Comparison of ENCODE assay signal across 9 mouse cellular contexts in genomic region chr17:12790353-12791078, GRCm38 (mm10). TPM values are rescaled to one million over a fixed set of nuclear protein-coding genes. Genes with fewer than 3 reads are reported as not detected.
A peak's percentile ranks its signal among the peaks of the same experiment; 100 is the strongest.
DNase-seq lines count a peak whose midpoint lies in the region; TF ChIP-seq lines count a peak whose summit lies in the region.
"Had no signal": no experiment of that assay in that cellular context is flagged by ENCODE, and none has a peak within 500 bp of the region (broad histone marks: within the 10 kb centered on the region; RNA-seq: fewer than 3 reads in every experiment).

No protein-coding gene starts in this region.

- H3K4me2 ChIP-seq in CH12.LX (ENCODE audit: insufficient read depth, low read depth, poor library complexity, severe bottlenecking), result peak overlapping the region; percentile 18; the same call in 1 of the 2 replicates

- 15% methylated on average over 10 of the region's 10 CpGs for WGBS in liver, adult 2 months
- WGBS in thymus, adult 2 months, result 91% methylated on average over 10 of the region's 10 CpGs

- no peak for DNase-seq in CH12.LX (ENCODE audit: extremely low read depth)
- DNase-seq in embryo, embryonic 10.5 days (ENCODE audit: low spot score), result peak; percentile 81
- DNase-seq in heart, postnatal 4 days, result peak; percentile 79
- DNase-seq in liver, adult 2 months (ENCODE audit: extremely low read depth, low read depth, low spot score), result peak; percentile 76
- peak; percentile 55 for DNase-seq in retina, embryonic 14.5 days (ENCODE audit: low spot score)
- DNase-seq in cerebellum, adult 18-20 months, result no peak
- no peak for DNase-seq in thymus, adult 2 months
- DNase-seq in layer of hippocampus, postnatal 14 days (ENCODE audit: low spot score in 2 of 2), result no peak

- peak overlapping the region; percentile 67 for H3K27ac ChIP-seq in CH12.LX (ENCODE audit: insufficient read depth, low read depth)
- H3K27ac ChIP-seq in liver, adult 2 months (replicated peaks; ENCODE audit: insufficient read depth, low read depth, low read length), result no peak overlapping the region
- H3K27ac ChIP-seq in thymus, adult 2 months (ENCODE audit: control insufficient read depth, insufficient read depth, low read length), result no peak overlapping the region

- TF ChIP-seq RAD21 in CH12.LX (IDR thresholded peaks at IDR 0.05; ENCODE audit: low read depth, low read length), result no peak

- H3K4me1 ChIP-seq in CH12.LX (ENCODE audit: control insufficient read depth in 1 of 2, insufficient read depth in 2 of 2), result peaks cover 21 to 55% of the 10 kb centered on the region in 2 experiments
- H3K4me1 ChIP-seq in liver, adult 2 months (ENCODE audit: control insufficient read depth, insufficient read depth, low read length), result peaks cover 15% of the 10 kb centered on the region
- H3K4me1 ChIP-seq in thymus, adult 2 months (replicated peaks; ENCODE audit: control insufficient read depth, insufficient read depth, low read length), result peaks cover 29% of the 10 kb centered on the region

- TF ChIP-seq EP300 in CH12.LX (IDR thresholded peaks at IDR 0.05; ENCODE audit: low read length), result no peak

- no peak for TF ChIP-seq POLR2A in CH12.LX (IDR thresholded peaks at IDR 0.05; ENCODE audit: low read depth, low read length)
- no peak for TF ChIP-seq POLR2A in liver, adult 2 months (IDR thresholded peaks at IDR 0.05; ENCODE audit: extremely low read depth, insufficient read depth, low read length)
- TF ChIP-seq POLR2A in thymus, adult 2 months (IDR thresholded peaks at IDR 0.05; ENCODE audit: control insufficient read depth, extremely low read depth, insufficient read depth, low read length, poor library complexity), result no peak

- no peak for TF ChIP-seq CTCF in CH12.LX (conservative IDR thresholded peaks at IDR 0.05 in 1 of 2, IDR thresholded peaks at IDR 0.05 in 1 of 2; ENCODE audit: low read depth in 2 of 2, low read length in 2 of 2)
- no peak for TF ChIP-seq CTCF in liver, adult 2 months (IDR thresholded peaks at IDR 0.05; ENCODE audit: low read depth, low read length)
- no peak for TF ChIP-seq CTCF in thymus, adult 2 months (IDR thresholded peaks at IDR 0.05; ENCODE audit: borderline replicate concordance, control insufficient read depth, extremely low read depth, insufficient read depth, low read length, poor library complexity)

- in situ Hi-C loops in CH12.LX (cut with MboI; ENCODE audit: low pct_ligation_motif_present, low pct_unique_long_range_greater_than_20kb, low sequenced_read_pairs), result no loop called here

- no peaks in the 10 kb centered on the region for H3K79me2 ChIP-seq in CH12.LX (replicated peaks; ENCODE audit: control insufficient read depth, extremely low read depth, insufficient read depth, poor library complexity, severe bottlenecking)
- no peaks in the 10 kb centered on the region for H3K79me2 ChIP-seq in liver, adult 2 months (ENCODE audit: control insufficient read depth, insufficient read depth, low read length)

- H3K4me3 ChIP-seq in CH12.LX (replicated peaks in 1 of 3; ENCODE audit: low read depth in 2 of 3, low read length in 2 of 3, poor library complexity in 1 of 3), result no peak overlapping the region
- H3K4me3 ChIP-seq in liver, adult 2 months (ENCODE audit: insufficient read depth, low read depth, low read length), result no peak overlapping the region
- no peak overlapping the region for H3K4me3 ChIP-seq in thymus, adult 2 months (ENCODE audit: control insufficient read depth, insufficient read depth, low read length)
- H3K4me3 ChIP-seq: megakaryocyte, embryonic 14.5 days had no signal

- peaks cover 6 to 35% of the 10 kb centered on the region in 2 experiments for H3K36me3 ChIP-seq in CH12.LX (replicated peaks in 1 of 2; ENCODE audit: control insufficient read depth in 1 of 2, insufficient read depth in 1 of 2, low read length in 1 of 2)
- no peaks in the 10 kb centered on the region for H3K36me3 ChIP-seq in liver, adult 2 months (ENCODE audit: control insufficient read depth, insufficient read depth, low read length)
- no peaks in the 10 kb centered on the region for H3K36me3 ChIP-seq in thymus, adult 2 months (ENCODE audit: control insufficient read depth, insufficient read depth, low read length)

- H3K9me3 ChIP-seq in CH12.LX (replicated peaks; ENCODE audit: low read length), result peaks cover 15% of the 10 kb centered on the region

- dilution Hi-C loops in CH12.LX (cut with MboI; ENCODE audit: extremely low pct_ligation_motif_present, extremely low pct_unique_long_range_greater_than_20kb, low sequenced_read_pairs), result no loop called here

- peak overlapping the region; percentile 3 for H3K9ac ChIP-seq in CH12.LX (ENCODE audit: insufficient read depth, low read depth)
- no peak overlapping the region for H3K9ac ChIP-seq in liver, adult 2 months (ENCODE audit: low read depth, low read length)

- H3K27me3 ChIP-seq in CH12.LX (replicated peaks), result no peaks in the 10 kb centered on the region
- H3K27me3 ChIP-seq in liver, adult 2 months (ENCODE audit: control insufficient read depth, insufficient read depth, low read length), result no peaks in the 10 kb centered on the region
- no peaks in the 10 kb centered on the region for H3K27me3 ChIP-seq in thymus, adult 2 months (ENCODE audit: control insufficient read depth, insufficient read depth, low read length)

TF ChIP-seq in CH12.LX, 34 proteins besides CTCF, POLR2A, EP300 and RAD21:
- no peak for TF ChIP-seq RCOR1 (conservative IDR thresholded peaks at IDR 0.05; ENCODE audit: low read depth, low read length)
- no peak for TF ChIP-seq NRF1 (IDR thresholded peaks at IDR 0.05; ENCODE audit: low read depth, low read length)
- TF ChIP-seq POLR2AphosphoS2 (IDR thresholded peaks at IDR 0.05; ENCODE audit: low read depth, low read length), result no peak
- TF ChIP-seq JUND (conservative IDR thresholded peaks at IDR 0.05; ENCODE audit: low read depth, low read length), result no peak
- TF ChIP-seq TCF12 (IDR thresholded peaks at IDR 0.05; ENCODE audit: low read depth, low read length), result no peak
- TF ChIP-seq MAFK (IDR thresholded peaks at IDR 0.05; ENCODE audit: insufficient replicate concordance, low read length), result no peak
- no peak for TF ChIP-seq ETS1 (conservative IDR thresholded peaks at IDR 0.05; ENCODE audit: low read depth, low read length)
- TF ChIP-seq NELFE (IDR thresholded peaks at IDR 0.05; ENCODE audit: low read depth, low read length), result no peak
- no peak for TF ChIP-seq JUN (IDR thresholded peaks at IDR 0.05; ENCODE audit: insufficient read depth, low read depth, low read length)
- TF ChIP-seq HCFC1 (IDR thresholded peaks at IDR 0.05; ENCODE audit: low read depth, low read length), result no peak
- TF ChIP-seq MAX (IDR thresholded peaks at IDR 0.05; ENCODE audit: low read length), result no peak
- TF ChIP-seq ZC3H11A (IDR thresholded peaks at IDR 0.05; ENCODE audit: low read depth, low read length), result no peak
- TF ChIP-seq MXI1 (IDR thresholded peaks at IDR 0.05; ENCODE audit: low read depth, low read length), result no peak
- TF ChIP-seq TBP (conservative IDR thresholded peaks at IDR 0.05; ENCODE audit: low read depth, low read length), result no peak
- no peak for TF ChIP-seq MEF2A (IDR thresholded peaks at IDR 0.05; ENCODE audit: borderline replicate concordance, low read depth, low read length)
- TF ChIP-seq E2F4 (IDR thresholded peaks at IDR 0.05; ENCODE audit: insufficient replicate concordance, low read depth, low read length), result no peak
- no peak for TF ChIP-seq ZMIZ1 (IDR thresholded peaks at IDR 0.05; ENCODE audit: low read depth, low read length)
- no peak for TF ChIP-seq ZKSCAN1 (IDR thresholded peaks at IDR 0.05; ENCODE audit: borderline replicate concordance, low read depth, low read length)

RNA-seq across cellular contexts. Expression of gene Igf2r, which starts 21.1 kb away (rescaled TPM):
- total RNA-seq in CH12.LX (2012; rRNA removed) (57.5 and 61.8 TPM in 2 replicates), CH12.LX (2014; rRNA removed) (25.6 and 27.8 TPM in 2 replicates)
- polyA plus RNA-seq in CH12.LX (2012; ENCODE audit: insufficient read length, low read depth), result 32.3 and 34.6 TPM in 2 replicates
- total RNA-seq in heart, postnatal 4 days (2021), result 100 to 1,000 TPM; 318 TPM
- total RNA-seq in liver, adult 2 months (2014; rRNA removed), result 22.3 and 26.6 TPM in 2 replicates
- 8.0 and 8.7 TPM in 2 replicates for polyA plus RNA-seq in liver, adult 2 months (2012; rRNA removed)
- 27.7 and 31.8 TPM in 2 replicates for polyA plus RNA-seq in thymus, adult 2 months (2012; rRNA removed)
- total RNA-seq in layer of hippocampus, postnatal 14 days (2021), result 10 to 100 TPM; 28.1 TPM

Comparison
In these comparisons a context has a peak if more than half of its experiments do, and no peak if none do; other contexts are left out.
1. DNase-seq: peak in embryo, embryonic 10.5 days (single experiment), heart, postnatal 4 days (single experiment), liver, adult 2 months (single experiment) and retina, embryonic 14.5 days (single experiment); none in CH12.LX (single experiment), cerebellum, adult 18-20 months (0 of 2), thymus, adult 2 months (single experiment) and layer of hippocampus, postnatal 14 days (0 of 2).
2. RNA of gene Igf2r, which starts 21.1 kb away (total RNA-seq): 318 TPM in heart, postnatal 4 days; 25.6 to 61.8 TPM in CH12.LX, 28.1 TPM in layer of hippocampus, postnatal 14 days and 22.3 to 26.6 TPM in liver, adult 2 months; every median in the first group is over 4 times any median in the second.